Mouse (Mus musculus): ENCODE measurements around the gene Myo7a. TPM values are rescaled to one million over a fixed set of nuclear protein-coding genes. Genes with fewer than 3 reads are reported as not detected.

Gene Myo7a
- 17.2 to 26.6 TPM (median 22.2 TPM) in 4 replicates for total RNA-seq (2023)

DNA sequence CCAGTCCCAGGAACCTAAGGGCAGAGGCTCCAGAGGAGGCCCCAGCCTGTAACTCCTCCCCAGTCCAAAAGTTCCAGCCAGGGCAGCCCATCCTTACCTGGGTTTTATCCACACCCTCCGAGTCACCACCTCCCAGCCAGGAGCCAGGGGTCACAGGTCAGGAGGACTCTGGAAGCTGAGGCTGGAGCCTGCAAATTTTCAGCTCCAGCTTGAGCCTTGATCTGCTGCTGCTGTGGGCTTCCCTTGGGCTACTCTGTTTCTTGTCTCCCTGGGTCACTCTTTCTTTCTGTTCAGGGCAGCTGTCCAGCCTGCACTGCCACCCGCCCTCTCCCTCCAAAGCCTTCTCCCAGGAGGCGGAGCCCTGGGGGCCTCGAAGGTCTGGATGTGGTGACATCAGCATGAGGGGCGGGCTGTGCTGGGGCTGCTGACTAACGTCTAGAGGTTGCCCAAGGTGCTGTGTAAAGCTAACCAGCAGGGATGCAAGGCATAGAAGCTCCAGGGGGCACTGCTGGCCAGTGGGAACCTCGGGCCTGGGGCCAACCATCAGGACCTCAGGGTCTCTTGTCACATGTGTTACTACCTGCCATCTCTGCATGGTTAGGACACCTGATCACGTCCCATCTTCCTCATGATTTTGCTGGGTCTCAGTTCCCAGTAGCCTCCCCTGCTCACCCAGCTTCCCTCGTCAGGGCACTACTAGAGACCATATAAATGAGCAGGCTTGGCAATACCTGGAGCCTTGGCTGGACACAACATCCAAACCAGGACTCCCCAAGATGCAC lies at the start of gene Myo7a:
TSS of gene Myo7a (minus strand) at position 346 of the 782 bp plus-strand sequence.

DNA sequence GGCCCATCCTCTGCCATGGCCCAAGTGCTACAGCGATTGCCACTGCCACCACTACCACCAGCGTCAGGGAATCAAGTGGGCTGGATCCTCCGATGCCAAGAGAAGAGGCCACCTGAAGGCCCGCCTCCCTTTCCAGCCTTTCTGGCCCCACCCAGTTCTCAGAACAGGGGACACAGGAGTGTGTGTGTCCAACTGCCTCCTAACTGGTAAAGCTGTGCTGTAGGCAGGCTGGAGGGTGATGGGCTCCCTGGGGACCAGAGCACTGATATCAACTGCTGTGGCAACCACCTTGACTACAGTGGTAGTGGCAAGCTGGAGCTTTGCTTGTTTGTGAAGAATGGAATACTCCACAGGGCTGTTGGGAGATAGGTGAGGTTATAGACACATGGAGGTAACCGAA lies 26.1 kb upstream of the Myo7a start, which contains the start of gene Omp:
TSS of gene Omp (minus strand) at position 101 of the 400 bp plus-strand sequence.

Other genes with a start within 250 kb of the Myo7a start
- gene Gdpd4, start 199.6 kb downstream of the Myo7a start, total RNA-seq (2023) = not detected in 4 replicates
- gene Omp, start 26.0 kb upstream of the Myo7a start, total RNA-seq (2023) = 0.26 to 0.88 TPM (median 0.44 TPM) in 4 replicates
- gene Capn5, start 58.8 kb upstream of the Myo7a start, total RNA-seq (2023) = 8.3 to 9.4 TPM (median 8.9 TPM) in 4 replicates
- gene B3gnt6, start 80.0 kb upstream of the Myo7a start, total RNA-seq (2023) = not detected in 4 replicates
- 6.9 to 9.2 TPM (median 8.7 TPM) in 4 replicates for gene Acer3, start 201.7 kb upstream of the Myo7a start, total RNA-seq (2023)
- gene Tsku, start 241.8 kb upstream of the Myo7a start, total RNA-seq (2023) = not detected in 4 replicates

Data from B cell, adult 62 days (primary cell).